ENCODE assay signal across 17 mouse cellular contexts in the genomic region with DNA sequence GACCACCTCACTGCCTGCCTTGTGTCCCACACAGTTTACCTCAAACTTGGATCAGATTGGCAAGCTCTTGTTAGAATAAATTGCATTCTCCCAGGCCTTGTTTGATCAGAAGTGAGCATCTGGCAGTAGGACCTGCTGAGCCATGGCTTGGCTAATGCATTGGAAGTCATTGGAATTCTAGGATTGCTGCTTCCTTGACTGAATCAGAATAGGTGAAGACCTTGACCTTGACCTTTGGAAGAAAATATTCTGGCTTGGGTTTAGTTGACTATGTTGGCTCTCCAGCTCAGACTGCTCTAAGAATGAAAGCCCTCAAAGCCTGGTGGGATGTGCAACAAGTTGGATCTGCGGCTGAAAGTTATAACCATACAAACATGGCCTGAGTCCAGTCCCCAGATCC. TPM values are rescaled to one million over a fixed set of nuclear protein-coding genes. Genes with fewer than 3 reads are reported as not detected.
"Had no signal": no experiment of that assay in that cellular context is flagged by ENCODE, and none has a peak within 500 bp of the region (broad histone marks: within the 10 kb centered on the region; RNA-seq: fewer than 3 reads in every experiment).

No protein-coding gene starts in this region.

- H3K9me3 ChIP-seq: lung, embryonic 15.5 days; megakaryocyte, embryonic 14.5 days; midbrain, embryonic 13.5 days; midbrain, embryonic 15.5 days; neural tube, embryonic 12.5 days; stomach, embryonic 15.5 days had no signal

- H3K9ac ChIP-seq: lung, embryonic 15.5 days; midbrain, embryonic 13.5 days; midbrain, embryonic 15.5 days; neural tube, embryonic 12.5 days; stomach, embryonic 15.5 days had no signal

- H3K27ac ChIP-seq: lung, embryonic 15.5 days; macrophage; midbrain, embryonic 13.5 days; midbrain, embryonic 15.5 days; neural tube, embryonic 12.5 days; stomach, embryonic 15.5 days; stomach, postnatal 0 days had no signal

- H3K27me3 ChIP-seq: lung, embryonic 15.5 days; megakaryocyte, embryonic 14.5 days; midbrain, embryonic 13.5 days; midbrain, embryonic 15.5 days; neural tube, embryonic 12.5 days; stomach, embryonic 15.5 days had no signal

- H3K4me3 ChIP-seq: lung, embryonic 15.5 days; megakaryocyte, embryonic 14.5 days; midbrain, embryonic 13.5 days; midbrain, embryonic 15.5 days; neural tube, embryonic 12.5 days; stomach, embryonic 15.5 days had no signal

- DNase-seq: lung, adult 2 months; lung, postnatal 14 days; lung, postnatal 36 days; right cerebral cortex, postnatal 14 days; thymus, adult 2 months; thymus, postnatal 25 days; thymus, postnatal 4 days had no signal

- H3K4me2 ChIP-seq: lung, embryonic 15.5 days; midbrain, embryonic 11.5 days; midbrain, embryonic 13.5 days; midbrain, embryonic 15.5 days; neural tube, embryonic 12.5 days; stomach, embryonic 15.5 days had no signal

- H3K4me1 ChIP-seq: lung, embryonic 15.5 days; stomach, embryonic 15.5 days had no signal

- ATAC-seq: lung, postnatal 0 days; midbrain, embryonic 13.5 days; midbrain, embryonic 15.5 days had no signal

RNA-seq across cellular contexts. Expression of gene Tlr9, which starts 31.0 kb away (rescaled TPM):
- polyA plus RNA-seq: lung, embryonic 15.5 days; midbrain, embryonic 11.5 days; midbrain, embryonic 13.5 days; neural tube, embryonic 12.5 days had no signal
